Mouse (Mus musculus) midbrain, embryonic 11.5 days (tissue): Measurements from ENCODE around the gene Mef2d. TPM values are rescaled to one million over a fixed set of nuclear protein-coding genes. Genes with fewer than 3 reads are reported as not detected.

Source experiments
- ATAC-seq: fragments of 200-750 bp; cut with Nextera tagmentation; 2 replicates; pipeline ENCODE4 v1.8.0; 2017; ENCODE audit warnings: moderate TSS enrichment, moderate library complexity; ENCODE audit not compliant: low FRiP score
- DNase-seq: peaks from one replicate; pipeline ENCODE4 v3.0.0; 2015; ENCODE audit warnings: low spot score; ENCODE audit errors: missing footprints
- H3K27ac ChIP-seq: fragments of 300-500 bp; sonication (generic); 2 replicates; pipeline ENCODE4 v1.5.1; 2014; ENCODE audit warnings: low read depth, low read length
- H3K27me3 ChIP-seq: fragments of 300-500 bp; sonication (generic); 2 replicates; pipeline ENCODE4 v1.6.1; 2014; ENCODE audit warnings: mild to moderate bottlenecking, low read length, moderate library complexity, mixed read lengths; ENCODE audit not compliant: control insufficient read depth, insufficient read depth
- H3K36me3 ChIP-seq: fragments of 300-500 bp; sonication (generic); 2 replicates; pipeline ENCODE4 v1.6.1; 2014; ENCODE audit warnings: mild to moderate bottlenecking, low read length, moderate library complexity, mixed read lengths; ENCODE audit not compliant: control insufficient read depth, insufficient read depth
- H3K4me1 ChIP-seq: fragments of 300-500 bp; sonication (generic); 2 replicates; pipeline ENCODE4 v1.6.1; 2014; ENCODE audit warnings: low read length; ENCODE audit not compliant: control insufficient read depth, insufficient read depth
- H3K4me2 ChIP-seq: fragments of 300-500 bp; sonication (generic); 2 replicates; pipeline ENCODE4 v1.6.1; 2014; ENCODE audit warnings: mild to moderate bottlenecking, moderate library complexity
- H3K4me3 ChIP-seq: fragments of 300-500 bp; sonication (generic); 2 replicates; pipeline ENCODE4 v1.5.1; 2014; ENCODE audit warnings: low read depth, low read length
- H3K9ac ChIP-seq: fragments of 300-500 bp; sonication (generic); 2 replicates; pipeline ENCODE4 v1.6.1; 2014; ENCODE audit warnings: low read length
- H3K9me3 ChIP-seq: fragments of 300-500 bp; sonication (generic); 2 replicates; pipeline ENCODE4 v1.6.1; 2016; ENCODE audit warnings: low read length; ENCODE audit not compliant: control insufficient read depth
- WGBS: fragments of 180-500 bp; shearing (Covaris S2); extraction: QIAGEN DNeasy Blood & Tissue Kit; methylation state at CpG from one replicate; pipeline ENCODE4 v1.1.7; 2014; 5-methylcytosine and 5-hydroxymethylcytosine counted together
- polyA plus RNA-seq: library from polyadenylated mRNA; unstranded; fragments of >200 nt; fragmentation: Nextera tagmentation; extraction: Ambion mirVana; gene quantifications from 2 replicates; pipeline ENCODE4 v1.2.1, GENCODE M21; 2014

Mef2d gene
- polyA plus RNA-seq, 1 experiment from 2014 or later, result 10.9 TPM

- Histone ChIP-seq H3K4me1 (peaks cover 37% of the 10 kb centered on the region), H3K4me3 (no peak overlapping the region), H3K27ac (no peak overlapping the region), H3K4me2 (no peak overlapping the region), H3K27me3 (peaks cover 96% of the 10 kb centered on the region), H3K9ac (no peak overlapping the region), H3K36me3 (no peaks in the 10 kb centered on the region), H3K9me3 (no peaks in the 10 kb centered on the region)
- DNase-seq, result peak; percentile 90
- 21% methylated on average over 2 of the region's 2 CpGs for WGBS
- ATAC-seq, result no peak
Observed at GRCm38 (mm10) chr3:88199541-88200110, 57.5 kb downstream of the Mef2d start.

GRCm38 (mm10) chr3:88200161-88200971 lies 58.2 kb downstream of the Mef2d start:
- under 1% methylated on average over 61 of the region's 61 CpGs for whole genome bisulfite sequencing
- no peaks in the 10 kb centered on the region for H3K9me3 ChIP-seq
- H3K4me3 ChIP-seq, result peak overlapping the region; percentile 30
- DNase-seq (peak; percentile 97), ATAC-seq (no peak)
- peak overlapping the region; percentile 44 for H3K4me2 ChIP-seq
- H3K27me3 ChIP-seq, result peaks cover 98% of the 10 kb centered on the region
- peaks cover 44% of the 10 kb centered on the region for H3K4me1 ChIP-seq
- H3K36me3 ChIP-seq, result no peaks in the 10 kb centered on the region
- H3K27ac ChIP-seq, result no peak overlapping the region; the same call in 1 of the 2 replicates
- H3K9ac ChIP-seq, result peak overlapping the region; percentile 63

- WGBS, result under 1% methylated on average over 32 of the region's 37 CpGs
- H3K4me3 ChIP-seq, result peak overlapping the region; percentile 30
- DNase-seq (peak; percentile 91), ATAC-seq (no peak)
- no peaks in the 10 kb centered on the region for H3K9me3 ChIP-seq
- peak overlapping the region; percentile 63 for H3K9ac ChIP-seq
- H3K27me3 ChIP-seq, result peaks cover 98% of the 10 kb centered on the region
- no peak overlapping the region; the same call in 1 of the 2 replicates for H3K27ac ChIP-seq
- H3K4me1 ChIP-seq, result peaks cover 44% of the 10 kb centered on the region
- H3K36me3 ChIP-seq, result no peaks in the 10 kb centered on the region
- peak overlapping the region; percentile 44 for H3K4me2 ChIP-seq
Observed at GRCm38 (mm10) chr3:88200972-88201330, 58.8 kb downstream of the Mef2d start.

- H3K4me2 ChIP-seq, result peak overlapping the region; percentile 44; the same call in 1 of the 2 replicates
- DNase-seq (peak; percentile 93), ATAC-seq (no peak)
- H3K27ac ChIP-seq, result no peak overlapping the region
- H3K9ac ChIP-seq, result no peak overlapping the region
- peaks cover 98% of the 10 kb centered on the region for H3K27me3 ChIP-seq
- no peaks in the 10 kb centered on the region for H3K36me3 ChIP-seq
- H3K4me1 ChIP-seq, result peaks cover 50% of the 10 kb centered on the region
- 11% methylated on average over 5 of the region's 5 CpGs for WGBS
- no peak overlapping the region for H3K4me3 ChIP-seq
- no peaks in the 10 kb centered on the region for H3K9me3 ChIP-seq
Observed at GRCm38 (mm10) chr3:88201640-88202039, 59.5 kb downstream of the Mef2d start.

- ATAC-seq (no peak), DNase-seq (no peak)
- Histone ChIP-seq H3K4me3 (no peak overlapping the region), H3K4me1 (peaks cover 47% of the 10 kb centered on the region), H3K27ac (no peak overlapping the region), H3K9me3 (no peaks in the 10 kb centered on the region), H3K4me2 (no peak overlapping the region), H3K27me3 (peaks cover 99% of the 10 kb centered on the region), H3K9ac (no peak overlapping the region), H3K36me3 (no peaks in the 10 kb centered on the region)
- 1% methylated on average over 6 of the region's 6 CpGs for WGBS
Observed at GRCm38 (mm10) chr3:88202986-88203385, 60.8 kb downstream of the Mef2d start.

GRCm38 (mm10) chr3:88203456-88203855 lies 61.3 kb downstream of the Mef2d start:
- H3K4me3 ChIP-seq, result no peak overlapping the region
- H3K9me3 ChIP-seq, result no peaks in the 10 kb centered on the region
- no peak overlapping the region for H3K9ac ChIP-seq
- H3K36me3 ChIP-seq, result no peaks in the 10 kb centered on the region
- ATAC-seq (no peak), DNase-seq (no peak)
- H3K27me3 ChIP-seq, result peaks cover 99% of the 10 kb centered on the region
- H3K4me1 ChIP-seq, result peaks cover 42% of the 10 kb centered on the region
- no peak overlapping the region for H3K27ac ChIP-seq
- 10% methylated on average over 5 of the region's 5 CpGs for WGBS
- H3K4me2 ChIP-seq, result no peak overlapping the region

GRCm38 (mm10) chr3:88203999-88204700 lies 62.0 kb downstream of the Mef2d start:
- DNase-seq, result peak; percentile 89
- H3K4me2 ChIP-seq, result no peak overlapping the region
- 3% methylated on average over 7 of the region's 7 CpGs for WGBS
- H3K27me3 ChIP-seq, result peaks cover 98% of the 10 kb centered on the region
- no peak for ATAC-seq
- no peaks in the 10 kb centered on the region for H3K9me3 ChIP-seq
- peak overlapping the region; percentile 89 for H3K27ac ChIP-seq
- H3K4me1 ChIP-seq, result peaks cover 38% of the 10 kb centered on the region
- H3K36me3 ChIP-seq, result no peaks in the 10 kb centered on the region
- peak overlapping the region; percentile 45; the same call in 1 of the 2 replicates for H3K9ac ChIP-seq
- H3K4me3 ChIP-seq, result no peak overlapping the region

GRCm38 (mm10) chr3:88204751-88205150 lies 62.6 kb downstream of the Mef2d start:
- H3K27me3 ChIP-seq, result peaks cover 98% of the 10 kb centered on the region
- H3K27ac ChIP-seq, result peak overlapping the region; percentile 89
- ATAC-seq, result no peak
- no peaks in the 10 kb centered on the region for H3K36me3 ChIP-seq
- no peak overlapping the region for H3K4me3 ChIP-seq
- H3K9me3 ChIP-seq, result no peaks in the 10 kb centered on the region
- peak overlapping the region; percentile 45; the same call in 1 of the 2 replicates for H3K9ac ChIP-seq
- WGBS, result 9% methylated on average over 1 of the region's 1 CpGs
- peaks cover 44% of the 10 kb centered on the region for H3K4me1 ChIP-seq
- peak overlapping the region; percentile 11; the same call in 1 of the 2 replicates for H3K4me2 ChIP-seq
- peak; percentile 84 for DNase-seq
